Mouse (Mus musculus) small intestine, adult 2 months (tissue): ENCODE data around the gene Slc35a2.

Experiments used
- CTCF ChIP-seq: fragments of 200-500 bp; IDR thresholded peaks from 2 replicates; pipeline ENCODE4 v1.5.1; 2012; ENCODE audit warnings: low read depth, mild to moderate bottlenecking, control low read depth, inconsistent platforms, low read length, moderate library complexity, mixed read lengths; ENCODE audit not compliant: insufficient replicate concordance, insufficient read length; ENCODE audit errors: extremely low read depth
- POLR2A ChIP-seq: fragments of 200-500 bp; IDR thresholded peaks from 2 replicates; pipeline ENCODE4 v1.6.1; 2012; ENCODE audit warnings: low read depth, mild to moderate bottlenecking, control low read depth, inconsistent platforms, low read length, moderate library complexity

GRCm38 (mm10) chrX:7910473-7910872 is 26.6 kb downstream of the Slc35a2 start:
- TF ChIP-seq CTCF (no peak), POLR2A (no peak)
